Mouse (Mus musculus): ENCODE results near the gene Minos1.

The Minos1 gene

GRCm38 (mm10) chr4:139130701-139131549 is at the start of gene Minos1:
Gene Minos1 (minus strand): TSS chr4:139131113.
- DNase-seq = peak; percentile 99

GRCm38 (mm10) chr4:139179731-139180625 is 49.1 kb upstream of the Minos1 start:
- DNase-seq = no peak

- DNase-seq = no peak
Measured at GRCm38 (mm10) chr4:139179218-139179617, 48.3 kb upstream of the Minos1 start.

- DNase-seq = no peak
Measured at GRCm38 (mm10) chr4:139178377-139178776, 47.5 kb upstream of the Minos1 start.

- DNase-seq = no peak
Measured at GRCm38 (mm10) chr4:139177921-139178320, 47.0 kb upstream of the Minos1 start.

- peak; percentile 32 to 70 for DNase-seq
Measured at GRCm38 (mm10) chr4:139176023-139176422, 45.1 kb upstream of the Minos1 start.

- peak; percentile 75 to 90 for DNase-seq
Measured at GRCm38 (mm10) chr4:139175061-139175971, 44.4 kb upstream of the Minos1 start.

GRCm38 (mm10) chr4:139169748-139170279 is 38.9 kb upstream of the Minos1 start:
- no peak for DNase-seq

GRCm38 (mm10) chr4:139168985-139169747 is 38.3 kb upstream of the Minos1 start:
- peak in 1 of 2 experiments; percentile 20 for DNase-seq

GRCm38 (mm10) chr4:139167107-139167506 is 36.2 kb upstream of the Minos1 start:
- DNase-seq = no peak

- DNase-seq = no peak
Measured at GRCm38 (mm10) chr4:139166244-139166643, 35.3 kb upstream of the Minos1 start.

- no peak for DNase-seq
Measured at GRCm38 (mm10) chr4:139165259-139165658, 34.3 kb upstream of the Minos1 start.

- no peak for DNase-seq
Measured at GRCm38 (mm10) chr4:139164082-139164481, 33.2 kb upstream of the Minos1 start.

- no peak for DNase-seq
Measured at GRCm38 (mm10) chr4:139161076-139161475, 30.2 kb upstream of the Minos1 start.

- DNase-seq = no peak
Measured at GRCm38 (mm10) chr4:139158350-139158749, 27.4 kb upstream of the Minos1 start.

- no peak for DNase-seq
Measured at GRCm38 (mm10) chr4:139156538-139156937, 25.6 kb upstream of the Minos1 start.

- DNase-seq = peak in 1 of 2 experiments; percentile 39
Measured at GRCm38 (mm10) chr4:139154576-139155307, 23.8 kb upstream of the Minos1 start.

- DNase-seq = no peak
Measured at GRCm38 (mm10) chr4:139151370-139151769, 20.5 kb upstream of the Minos1 start.

- peak in 1 of 2 experiments; percentile 15 for DNase-seq
Measured at GRCm38 (mm10) chr4:139146760-139147159, 15.8 kb upstream of the Minos1 start.

GRCm38 (mm10) chr4:139145156-139145555 is 14.2 kb upstream of the Minos1 start:
- peak in 1 of 2 experiments; percentile 53 for DNase-seq

- DNase-seq = no peak
Measured at GRCm38 (mm10) chr4:139144577-139144976, 13.7 kb upstream of the Minos1 start.
